Mouse (Mus musculus) spleen, adult 12 weeks (tissue): ENCODE data around the gene Erich4.
A peak's percentile ranks its signal among the peaks of the same experiment; 100 is the strongest.

Experiments used
- DNase-seq: peaks from one replicate; pipeline ENCODE4 v3.0.0; 2022; ENCODE audit warnings: low spot score

The Erich4 gene

GRCm38 (mm10) chr7:25623857-25624370 lies 8.2 kb upstream of the Erich4 start:
- no peak for DNase-seq

GRCm38 (mm10) chr7:25620751-25621150 lies 5.1 kb upstream of the Erich4 start:
- DNase-seq: no peak

DNA sequence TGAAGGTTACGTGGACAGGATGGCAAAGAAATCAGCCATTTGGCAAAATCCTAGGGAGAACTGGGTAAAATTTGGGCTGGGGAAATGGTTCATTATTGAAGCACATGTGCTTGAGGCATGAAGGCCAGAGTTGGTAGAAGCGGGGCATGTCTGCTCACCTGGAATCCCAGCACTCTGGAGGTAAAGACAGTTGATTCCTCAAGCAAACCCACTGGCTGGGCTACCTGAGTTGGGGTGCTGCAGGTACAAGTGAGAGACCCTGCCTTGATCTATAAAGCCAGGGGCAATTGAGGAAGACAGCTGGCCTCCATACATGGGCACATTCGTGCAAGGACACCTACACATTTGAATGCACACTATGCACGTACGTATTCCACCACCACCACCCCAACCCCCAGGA lies 4.4 kb upstream of the Erich4 start:
- no peak for DNase-seq

DNA sequence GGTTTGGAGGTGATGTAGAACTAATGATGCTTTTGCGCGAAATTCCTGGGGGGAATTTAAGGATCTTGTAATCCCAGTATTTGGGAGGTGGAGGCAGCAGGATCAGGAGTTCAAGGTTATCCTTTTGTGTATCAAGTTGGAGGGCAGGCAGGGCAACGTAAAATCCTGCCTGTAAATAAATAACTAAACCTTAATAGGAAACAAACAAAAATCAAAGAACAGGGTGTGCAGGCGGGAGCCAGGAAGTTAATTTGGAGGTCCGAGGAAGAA lies 4.0 kb upstream of the Erich4 start:
- DNase-seq: no peak

GRCm38 (mm10) chr7:25618865-25619721 lies 3.4 kb upstream of the Erich4 start, which contains the start of gene Dmac2:
Gene Dmac2, plus strand, starts transcription at chr7:25619414.
- peak; percentile 85 for DNase-seq

DNA sequence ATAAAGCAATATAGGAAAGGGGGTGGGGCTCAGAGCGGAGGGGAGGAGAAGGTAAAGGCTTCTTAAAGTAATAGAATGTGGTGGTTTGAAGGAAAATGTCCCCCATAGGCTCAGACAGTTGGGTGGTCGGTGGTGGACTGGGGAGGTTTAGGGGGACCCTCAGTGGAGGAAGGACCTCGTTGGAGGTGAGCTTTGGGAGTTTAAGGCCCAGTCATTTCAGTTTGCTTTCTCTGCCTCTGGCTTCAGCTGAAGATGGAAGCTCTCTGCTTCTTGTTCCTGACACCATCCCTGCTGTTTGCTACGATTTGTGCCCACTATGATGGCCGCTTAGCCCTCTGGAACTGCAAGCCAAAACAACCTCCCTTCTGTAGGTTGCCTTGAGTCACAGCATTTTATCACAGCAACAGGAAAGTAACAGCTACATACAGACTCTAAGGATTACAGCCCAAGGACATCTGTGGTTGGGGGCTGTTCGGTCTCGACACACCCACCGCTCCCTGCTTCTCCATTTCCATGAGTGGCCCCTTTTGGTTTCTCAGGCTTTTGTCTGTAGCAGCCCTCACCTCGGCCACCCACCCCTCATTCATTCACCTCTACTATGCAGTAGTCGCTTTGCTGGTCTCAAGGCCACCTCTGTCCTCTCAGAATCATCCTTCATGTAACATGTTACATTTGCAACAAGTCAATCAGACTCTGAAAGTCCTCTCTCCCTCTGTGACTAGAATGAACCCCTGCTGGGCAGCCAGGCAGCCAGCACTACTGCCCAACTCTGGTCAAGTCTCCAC lies 1.9 kb upstream of the Erich4 start:
- DNase-seq: no peak

DNA sequence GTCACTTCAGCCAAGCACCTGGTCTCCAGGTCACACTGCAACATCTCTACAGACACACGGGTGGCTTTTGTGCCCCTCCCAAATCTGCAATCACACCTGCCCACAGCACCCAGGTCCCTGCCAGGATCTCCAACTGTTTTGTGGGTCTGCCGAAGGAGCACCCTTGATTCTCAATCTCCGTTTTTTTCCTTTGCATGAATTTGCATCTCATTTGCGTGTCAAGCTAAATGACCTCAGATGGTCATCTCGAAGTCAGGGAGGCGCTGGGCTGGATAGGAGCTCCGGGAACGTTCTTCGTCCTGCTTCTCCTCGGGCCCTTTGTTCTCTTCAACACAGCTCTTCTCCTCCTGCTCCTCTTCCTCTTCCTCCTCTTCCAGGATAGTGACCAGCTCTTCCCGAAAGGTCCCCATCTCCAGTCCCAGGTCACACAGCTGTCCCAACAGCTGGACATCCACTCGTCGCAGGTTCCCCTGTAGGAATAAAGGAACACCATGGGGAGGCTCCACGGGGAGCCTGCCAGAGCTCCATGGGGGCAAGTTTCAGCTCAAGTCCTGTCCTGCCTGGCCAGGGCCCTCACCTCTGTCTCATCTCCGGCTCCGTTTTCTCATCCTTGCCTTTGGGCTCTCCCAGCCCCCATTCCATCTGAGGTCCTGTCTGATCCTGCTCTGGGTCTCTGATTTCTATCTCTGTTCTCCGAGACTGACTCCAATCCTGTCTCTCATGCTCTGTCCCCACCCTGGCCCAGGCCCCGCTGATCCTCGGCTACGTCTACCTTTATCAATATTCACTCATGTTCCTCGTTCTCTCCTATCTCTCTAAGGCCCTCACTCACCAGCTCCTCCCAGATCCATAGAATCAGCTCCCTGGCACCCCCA lies 624 bp downstream of the Erich4 start:
- no peak for DNase-seq

DNA sequence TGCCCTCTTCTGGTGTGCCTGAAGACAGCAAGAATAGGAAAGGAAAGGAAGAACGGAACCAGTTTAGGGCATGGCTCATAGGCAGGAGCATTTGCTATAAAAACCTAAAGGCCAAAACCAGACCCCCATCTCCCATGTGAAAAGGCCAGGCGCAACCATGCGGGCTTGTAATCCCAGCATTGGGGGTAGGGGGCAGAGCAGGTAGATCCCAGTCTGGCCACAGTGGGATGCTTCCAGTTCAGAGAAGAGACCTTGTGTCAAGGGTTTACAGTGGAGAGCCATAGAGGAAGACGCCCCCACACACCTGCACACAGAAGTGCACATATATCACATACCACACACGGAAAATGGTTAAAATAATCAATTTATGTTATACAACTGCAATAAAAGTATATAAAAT lies 1.6 kb downstream of the Erich4 start:
- DNase-seq: no peak

GRCm38 (mm10) chr7:25611501-25611900 lies 4.2 kb downstream of the Erich4 start:
- DNase-seq: no peak

- no peak for DNase-seq
Observed at GRCm38 (mm10) chr7:25610056-25610455, 5.6 kb downstream of the Erich4 start.

DNA sequence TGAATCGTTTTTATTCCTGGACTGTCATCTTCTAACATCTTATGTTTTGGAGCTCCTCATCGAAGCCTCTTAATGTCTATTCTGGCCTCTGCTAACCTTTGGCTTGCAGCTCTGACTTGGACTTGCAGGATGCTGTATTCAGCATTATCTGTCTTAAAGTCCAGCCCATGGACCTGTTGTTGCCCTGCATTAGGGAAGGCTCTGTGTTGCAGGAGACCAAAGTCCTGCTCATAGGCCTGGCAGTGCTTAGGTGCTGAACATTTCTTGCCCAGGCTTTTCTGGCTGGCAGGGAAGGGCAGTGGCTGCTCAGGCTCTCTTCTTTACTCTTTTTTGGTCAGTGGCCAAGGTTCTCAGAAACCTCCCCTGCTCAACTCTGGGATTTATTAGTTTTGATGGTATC lies 8.5 kb downstream of the Erich4 start:
- no peak for DNase-seq

DNA sequence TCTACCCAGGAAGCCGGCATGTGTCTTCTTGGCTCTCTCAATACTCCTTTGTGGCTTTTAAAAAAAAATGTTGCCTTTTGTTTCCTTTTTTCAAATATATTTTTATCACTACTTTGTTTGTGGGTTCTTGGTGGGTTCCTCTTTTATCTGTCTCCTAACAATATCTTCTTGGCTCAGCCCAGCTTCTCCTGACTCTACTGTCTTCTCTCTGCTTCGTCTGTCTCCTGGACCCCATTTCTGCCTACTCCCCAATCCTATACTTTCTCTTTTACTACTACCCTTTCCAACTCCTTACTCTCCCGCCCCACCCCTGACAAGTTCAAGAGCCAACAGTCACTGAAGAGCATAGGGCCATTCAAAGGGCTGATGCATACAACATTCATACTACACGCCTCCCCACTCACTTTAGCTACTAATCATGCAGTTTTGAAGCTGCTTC lies 9.0 kb downstream of the Erich4 start:
- DNase-seq: no peak

- no peak for DNase-seq
Observed at GRCm38 (mm10) chr7:25601346-25601745, 14.3 kb downstream of the Erich4 start.

- DNase-seq: no peak
Observed at GRCm38 (mm10) chr7:25600666-25601065, 15.0 kb downstream of the Erich4 start.

DNA sequence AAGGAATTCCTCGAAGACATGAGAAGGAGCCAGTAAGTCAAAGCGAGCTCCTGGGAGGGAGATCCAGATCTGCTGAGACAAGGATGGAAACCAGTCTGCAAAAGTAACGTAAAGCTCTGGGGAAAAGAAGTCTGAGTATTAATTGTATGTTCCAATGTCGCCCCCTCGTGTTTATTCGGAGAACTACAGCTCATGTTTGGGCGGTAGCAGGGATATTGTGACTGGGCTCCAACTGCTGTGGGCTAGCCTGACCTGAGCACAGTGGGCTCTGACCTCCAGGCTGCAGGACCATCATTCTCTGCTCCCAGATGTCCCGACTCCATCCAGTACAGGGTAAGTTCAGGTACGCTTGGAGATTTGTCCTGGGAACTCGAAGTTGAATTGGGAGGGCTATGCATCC lies 16.0 kb downstream of the Erich4 start:
- peak; percentile 56 for DNase-seq

GRCm38 (mm10) chr7:25593859-25594258 lies 21.8 kb downstream of the Erich4 start:
- DNase-seq: no peak

GRCm38 (mm10) chr7:25591226-25591625 lies 24.5 kb downstream of the Erich4 start:
- DNase-seq: no peak

DNA sequence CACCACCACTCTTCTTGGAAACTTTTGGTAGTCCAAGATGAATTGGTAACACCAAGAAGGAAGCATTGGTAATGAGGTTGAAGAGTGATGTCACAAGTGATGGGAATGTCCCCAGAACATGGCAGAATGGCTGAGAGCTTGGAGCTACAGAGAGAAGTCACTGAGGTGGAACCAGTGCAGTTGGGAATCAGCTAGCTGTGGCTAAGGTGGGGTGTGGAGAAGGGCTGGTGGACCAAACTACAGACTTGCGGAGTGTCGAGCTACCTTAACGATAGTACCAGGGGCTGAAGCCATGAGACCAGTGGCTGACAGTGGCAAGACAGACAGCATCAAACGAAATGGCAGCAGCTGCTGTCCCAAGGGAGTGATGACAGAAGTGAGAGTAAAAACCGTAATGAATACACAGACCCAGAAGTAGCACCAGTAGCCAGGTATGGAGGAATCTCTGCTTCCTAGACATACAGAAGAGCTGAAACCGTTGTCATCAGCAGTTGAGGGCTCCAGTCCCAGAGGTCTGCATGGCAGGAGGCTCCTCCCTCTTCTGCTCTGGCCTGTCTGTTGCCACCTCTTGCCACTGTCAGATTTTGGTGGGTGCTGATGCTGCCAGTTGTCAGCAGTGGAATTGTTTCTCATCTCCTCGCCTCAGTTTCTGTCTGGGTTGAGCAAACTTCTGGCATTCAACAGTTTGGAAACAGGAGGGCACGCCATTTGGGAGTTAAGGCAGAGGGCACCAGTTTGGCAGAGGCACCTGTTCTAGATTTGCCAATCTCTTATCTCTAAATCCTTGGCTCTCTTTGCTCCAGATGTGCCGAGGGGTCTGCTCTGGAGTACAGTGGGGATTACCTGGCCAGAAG lies 30.1 kb downstream of the Erich4 start:
- no peak for DNase-seq

DNA sequence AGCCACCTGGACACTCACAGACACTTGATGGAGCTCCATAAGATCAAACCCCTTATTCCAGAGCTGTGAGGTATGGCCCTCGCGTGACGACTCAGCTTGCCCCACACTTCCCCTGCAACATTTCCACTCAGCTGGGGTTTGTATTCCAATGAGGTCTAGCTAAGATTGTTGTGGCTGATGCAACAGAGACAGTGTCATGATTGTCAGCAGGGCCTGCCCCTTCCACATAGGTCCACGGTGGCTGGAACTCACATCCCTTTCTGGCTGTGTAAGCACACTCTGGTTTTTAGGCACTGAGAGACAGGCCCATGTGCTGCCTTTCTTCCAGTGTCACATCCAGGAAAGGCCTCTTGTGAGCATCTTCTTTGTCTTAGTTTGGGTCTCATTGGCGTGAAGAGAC lies 31.0 kb downstream of the Erich4 start:
- no peak for DNase-seq

GRCm38 (mm10) chr7:25582301-25582810 lies 33.3 kb downstream of the Erich4 start:
- no peak for DNase-seq

DNA sequence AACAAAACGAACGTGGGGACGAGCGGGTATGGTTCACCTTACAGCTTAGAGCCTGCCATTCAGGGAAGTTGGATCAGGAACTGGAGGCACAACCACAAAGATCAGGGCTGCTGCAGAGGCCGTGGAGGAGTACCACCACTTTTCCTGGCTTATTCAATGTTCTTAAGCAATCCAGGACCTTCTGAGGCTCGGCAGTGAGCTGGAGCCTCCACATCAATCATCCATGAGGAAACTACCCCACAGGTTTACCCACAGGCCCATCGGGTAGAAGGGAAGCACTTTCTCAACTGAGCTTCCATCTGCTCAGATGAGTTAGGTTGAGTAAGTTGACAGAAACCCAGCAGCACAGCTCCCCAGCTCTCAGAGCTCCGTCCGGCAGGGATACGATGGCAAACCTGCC lies 36.3 kb downstream of the Erich4 start:
- no peak for DNase-seq
